Mouse (Mus musculus) retina, embryonic 14.5 days (tissue): ENCODE data around the gene Tmem260.

Experiments used
- DNase-seq: peaks from one replicate; pipeline ENCODE4 v3.0.0-alpha.2; 2015; ENCODE audit warnings: low spot score

Gene Tmem260

GRCm38 (mm10) chr14:48481591-48481990 lies 35.7 kb downstream of the Tmem260 start:
- DNase-seq: no peak

GRCm38 (mm10) chr14:48482762-48483161 lies 36.8 kb downstream of the Tmem260 start:
- DNase-seq: no peak

- peak; percentile 78 for DNase-seq
Observed at GRCm38 (mm10) chr14:48493896-48494295, 48.0 kb downstream of the Tmem260 start.

GRCm38 (mm10) chr14:48502573-48502972 lies 56.6 kb downstream of the Tmem260 start:
- DNase-seq: no peak

- DNase-seq: peak; percentile 31
Observed at GRCm38 (mm10) chr14:48503691-48504565, 58.0 kb downstream of the Tmem260 start.

- no peak for DNase-seq
Observed at GRCm38 (mm10) chr14:48504566-48504950, 58.6 kb downstream of the Tmem260 start.

- no peak for DNase-seq
Observed at GRCm38 (mm10) chr14:48505606-48506005, 59.7 kb downstream of the Tmem260 start.

GRCm38 (mm10) chr14:48507376-48507775 lies 61.5 kb downstream of the Tmem260 start:
- DNase-seq: no peak

- no peak for DNase-seq
Observed at GRCm38 (mm10) chr14:48509131-48509530, 63.2 kb downstream of the Tmem260 start.

- peak; percentile 64 for DNase-seq
Observed at GRCm38 (mm10) chr14:48513098-48513823, 67.3 kb downstream of the Tmem260 start.

GRCm38 (mm10) chr14:48513824-48514493 lies 68.0 kb downstream of the Tmem260 start:
- no peak for DNase-seq

- DNase-seq: no peak
Observed at GRCm38 (mm10) chr14:48514620-48515019, 68.7 kb downstream of the Tmem260 start.

- no peak for DNase-seq
Observed at GRCm38 (mm10) chr14:48515538-48515937, 69.6 kb downstream of the Tmem260 start.

- DNase-seq: peak; percentile 77
Observed at GRCm38 (mm10) chr14:48523361-48523760, 77.4 kb downstream of the Tmem260 start.

- peak; percentile 76 for DNase-seq
Observed at GRCm38 (mm10) chr14:48524135-48524534, 78.2 kb downstream of the Tmem260 start.

- no peak for DNase-seq
Observed at GRCm38 (mm10) chr14:48525055-48525454, 79.1 kb downstream of the Tmem260 start.

- no peak for DNase-seq
Observed at GRCm38 (mm10) chr14:48530629-48531028, 84.7 kb downstream of the Tmem260 start.

- peak; percentile 42 for DNase-seq
Observed at GRCm38 (mm10) chr14:48537795-48538766, 92.2 kb downstream of the Tmem260 start.

GRCm38 (mm10) chr14:48545166-48545565 lies 99.2 kb downstream of the Tmem260 start:
- DNase-seq: no peak

GRCm38 (mm10) chr14:48546009-48546408 lies 100.1 kb downstream of the Tmem260 start:
- no peak for DNase-seq

GRCm38 (mm10) chr14:48549703-48550102 lies 103.8 kb downstream of the Tmem260 start:
- DNase-seq: no peak
